Mouse (Mus musculus): ENCODE results near the gene Adipoq. TPM values are rescaled to one million over a fixed set of nuclear protein-coding genes. Genes with fewer than 3 reads are reported as not detected.

The Adipoq gene
- total and polyA plus RNA-seq, 3 experiments: not detected

- no peaks in the 10 kb centered on the region for H3K9me3 ChIP-seq (replicated peaks; ENCODE audit: insufficient read depth, low read length)
- H3K27ac ChIP-seq (ENCODE audit: control insufficient read depth, low read depth, low read length): no peak overlapping the region
- peaks cover 0 to 2% of the 10 kb centered on the region in 2 experiments; a peak in 2 of 4 replicates for H3K36me3 ChIP-seq (ENCODE audit: control insufficient read depth in 1 of 2, insufficient read depth in 2 of 2, low read length in 2 of 2)
- no peak overlapping the region for H3K4me3 ChIP-seq (ENCODE audit: control insufficient read depth in 1 of 2, insufficient read depth in 1 of 2, low read depth in 2 of 2, low read length in 2 of 2)
- no peaks in the 10 kb centered on the region for H3K79me2 ChIP-seq (ENCODE audit: control insufficient read depth, insufficient read depth, low read length, poor library complexity)
- no peak overlapping the region for H3K9ac ChIP-seq (ENCODE audit: control insufficient read depth, low read depth, low read length, poor library complexity, severe bottlenecking)
- peaks cover 3 to 6% of the 10 kb centered on the region in 2 experiments; a peak in 3 of 4 replicates for H3K4me1 ChIP-seq (ENCODE audit: control insufficient read depth in 1 of 2, insufficient read depth in 2 of 2, low read length in 2 of 2)
- no peak for TF ChIP-seq NRF1 (IDR thresholded peaks at IDR 0.05; ENCODE audit: insufficient read depth, low read depth, low read length, poor library complexity, severe bottlenecking)
- no peak for TF ChIP-seq KAT2A (conservative IDR thresholded peaks at IDR 0.05; ENCODE audit: low read depth, low read length)
- no peak for TF ChIP-seq POLR2A (IDR thresholded peaks at IDR 0.05; ENCODE audit: control insufficient read depth in 1 of 2, insufficient read depth in 1 of 2, low read depth in 1 of 2, low read length in 2 of 2, poor library complexity in 1 of 2)
- no peak for TF ChIP-seq ZC3H11A (IDR thresholded peaks at IDR 0.05; ENCODE audit: low read depth, low read length)
- DNase-seq (ENCODE audit: low read depth, low spot score): no peak
- H3K27me3 ChIP-seq (ENCODE audit: control insufficient read depth in 1 of 2, insufficient read depth in 2 of 2, low read length in 2 of 2): no peaks in the 10 kb centered on the region
These were observed 46.7 kb upstream of the Adipoq start for GRCm38 (mm10) chr16:23099632-23100031.

- Histone ChIP-seq H3K4me1 (ENCODE audit: control insufficient read depth in 1 of 2, insufficient read depth in 2 of 2, low read length in 2 of 2) (peaks cover 3 to 6% of the 10 kb centered on the region in 2 experiments; a peak in 3 of 4 replicates), H3K9ac (ENCODE audit: control insufficient read depth, low read depth, low read length, poor library complexity, severe bottlenecking) (no peak overlapping the region), H3K27ac (ENCODE audit: control insufficient read depth, low read depth, low read length) (no peak overlapping the region), H3K27me3 (ENCODE audit: control insufficient read depth in 1 of 2, insufficient read depth in 2 of 2, low read length in 2 of 2) (no peaks in the 10 kb centered on the region), H3K9me3 (replicated peaks; ENCODE audit: insufficient read depth, low read length) (no peaks in the 10 kb centered on the region), H3K4me3 (ENCODE audit: control insufficient read depth in 1 of 2, insufficient read depth in 1 of 2, low read depth in 2 of 2, low read length in 2 of 2) (no peak overlapping the region), H3K79me2 (ENCODE audit: control insufficient read depth, insufficient read depth, low read length, poor library complexity) (no peaks in the 10 kb centered on the region), H3K36me3 (ENCODE audit: control insufficient read depth in 1 of 2, insufficient read depth in 2 of 2, low read length in 2 of 2) (peaks cover 0 to 2% of the 10 kb centered on the region in 2 experiments; a peak in 2 of 4 replicates)
- no peak for DNase-seq (ENCODE audit: low read depth, low spot score)
- no peak for TF ChIP-seq HCFC1 (IDR thresholded peaks at IDR 0.05; ENCODE audit: low read depth, low read length)
These were observed 46.2 kb upstream of the Adipoq start for GRCm38 (mm10) chr16:23100099-23100575.

GRCm38 (mm10) chr16:23100613-23101012, 45.7 kb upstream of the Adipoq start:
- no peak for DNase-seq (ENCODE audit: low read depth, low spot score)
- H3K27ac ChIP-seq (ENCODE audit: control insufficient read depth, low read depth, low read length): no peak overlapping the region
- TF ChIP-seq ZNF384 (IDR thresholded peaks at IDR 0.05; ENCODE audit: low read depth, low read length): no peak
- no peak for TF ChIP-seq MAZ (IDR thresholded peaks at IDR 0.05; ENCODE audit: low read depth, low read length)
- TF ChIP-seq NELFE (IDR thresholded peaks at IDR 0.05; ENCODE audit: low read depth, low read length): no peak
- TF ChIP-seq CTCF (IDR thresholded peaks at IDR 0.05 in 2 of 3, conservative IDR thresholded peaks at IDR 0.05 in 1 of 3; ENCODE audit: control insufficient read depth in 1 of 3, insufficient read depth in 1 of 3, low read depth in 2 of 3, low read length in 3 of 3, poor library complexity in 1 of 3, severe bottlenecking in 1 of 3): no peak
- TF ChIP-seq ETS1 (IDR thresholded peaks at IDR 0.05; ENCODE audit: low read depth, low read length): no peak
- TF ChIP-seq RAD21 (IDR thresholded peaks at IDR 0.05; ENCODE audit: low read depth, low read length): no peak
- TF ChIP-seq POLR2AphosphoS5 (IDR thresholded peaks at IDR 0.05; ENCODE audit: borderline replicate concordance, low read depth, low read length): no peak
- TF ChIP-seq NRF1 (IDR thresholded peaks at IDR 0.05; ENCODE audit: insufficient read depth, low read depth, low read length, poor library complexity, severe bottlenecking): no peak
- no peak for TF ChIP-seq USF2 (IDR thresholded peaks at IDR 0.05; ENCODE audit: borderline replicate concordance in 1 of 2, insufficient read depth in 1 of 2, low read depth in 1 of 2, low read length in 2 of 2)
- no peak for TF ChIP-seq SMC3 (IDR thresholded peaks at IDR 0.05; ENCODE audit: low read depth, low read length)

More at GRCm38 (mm10) chr16:23100613-23101012, 45.7 kb upstream of the Adipoq start:
- Histone ChIP-seq H3K27me3 (ENCODE audit: control insufficient read depth in 1 of 2, insufficient read depth in 2 of 2, low read length in 2 of 2) (no peaks in the 10 kb centered on the region), H3K9me3 (replicated peaks; ENCODE audit: insufficient read depth, low read length) (no peaks in the 10 kb centered on the region), H3K4me3 (ENCODE audit: control insufficient read depth in 1 of 2, insufficient read depth in 1 of 2, low read depth in 2 of 2, low read length in 2 of 2) (no peak overlapping the region), H3K79me2 (ENCODE audit: control insufficient read depth, insufficient read depth, low read length, poor library complexity) (no peaks in the 10 kb centered on the region), H3K9ac (ENCODE audit: control insufficient read depth, low read depth, low read length, poor library complexity, severe bottlenecking) (no peak overlapping the region), H3K4me1 (ENCODE audit: control insufficient read depth in 1 of 2, insufficient read depth in 2 of 2, low read length in 2 of 2) (peaks cover 3 to 6% of the 10 kb centered on the region in 2 experiments; a peak in 3 of 4 replicates), H3K36me3 (ENCODE audit: control insufficient read depth in 1 of 2, insufficient read depth in 2 of 2, low read length in 2 of 2) (peaks cover 0 to 6% of the 10 kb centered on the region in 2 experiments; a peak in 2 of 4 replicates)

Data from MEL (cell line).